Mouse (Mus musculus) intestine, embryonic 14.5 days (tissue): ENCODE measurements around the gene H2-Q10. TPM values are rescaled to one million over a fixed set of nuclear protein-coding genes. Genes with fewer than 3 reads are reported as not detected.
"Not testable (repeated sequence)": the region's sequence is repeated elsewhere in the genome, so short reads cannot be mapped to it uniquely, and the experiment has no call there.

Experiments
- ATAC-seq: fragments of 200-750 bp; cut with Nextera tagmentation; replicated peaks from 2 replicates; pipeline ENCODE4 v1.8.0; 2017; ENCODE audit warnings: low read depth, moderate number of reproducible peaks, moderate TSS enrichment, moderate library complexity; ENCODE audit not compliant: low FRiP score, low TSS enrichment
- DNase-seq: peaks from one replicate; pipeline ENCODE4 v3.0.0-alpha.2; 2018; ENCODE audit warnings: low spot score
- H3K27ac ChIP-seq: fragments of 300-500 bp; sonication (generic); 2 replicates; pipeline ENCODE4 v1.5.1; 2014; ENCODE audit warnings: low read depth, mild to moderate bottlenecking, control low read depth
- H3K27me3 ChIP-seq: fragments of 300-500 bp; sonication (generic); replicated peaks from 2 replicates; pipeline ENCODE4 v1.6.1; 2014; ENCODE audit warnings: low read length, control low read depth; ENCODE audit not compliant: control insufficient read depth, insufficient read depth
- H3K36me3 ChIP-seq: fragments of 300-500 bp; sonication (generic); 2 replicates; pipeline ENCODE4 v1.6.1; 2014; ENCODE audit warnings: low read length, control low read depth; ENCODE audit not compliant: control insufficient read depth, insufficient read depth
- H3K4me1 ChIP-seq: fragments of 300-500 bp; sonication (generic); replicated peaks from 2 replicates; pipeline ENCODE4 v1.6.1; 2014; ENCODE audit warnings: low read length, control low read depth, mixed read lengths; ENCODE audit not compliant: control insufficient read depth, insufficient read depth
- H3K4me2 ChIP-seq: fragments of 300-500 bp; sonication (generic); 2 replicates; pipeline ENCODE4 v1.6.1; 2014; ENCODE audit warnings: low read length
- H3K4me3 ChIP-seq: fragments of 300-500 bp; sonication (generic); 2 replicates; pipeline ENCODE4 v1.5.1; 2014; ENCODE audit warnings: low read depth, low read length, control low read depth, mixed read lengths
- H3K9ac ChIP-seq: fragments of 300-500 bp; sonication (generic); 2 replicates; pipeline ENCODE4 v1.6.1; 2014; ENCODE audit warnings: mild to moderate bottlenecking, low read length
- H3K9me3 ChIP-seq: fragments of 300-500 bp; sonication (generic); 2 replicates; pipeline ENCODE4 v1.6.1; 2016; ENCODE audit warnings: low read length, control low read depth; ENCODE audit not compliant: control insufficient read depth
- WGBS: fragments of 180-500 bp; shearing (Covaris S2); extraction: QIAGEN DNeasy Blood & Tissue Kit; methylation state at CpG from one replicate; pipeline ENCODE4 v1.1.7; 2014; 5-methylcytosine and 5-hydroxymethylcytosine counted together
- polyA plus RNA-seq: library from polyadenylated mRNA; unstranded; fragments of >200 nt; fragmentation: Nextera tagmentation; extraction: Ambion mirVana; gene quantifications from 2 replicates; pipeline ENCODE4 v1.2.1, GENCODE M21; 2014

The H2-Q10 gene
- polyA plus RNA-seq, 1 experiment from 2014 or later, result 10.0 TPM

DNA sequence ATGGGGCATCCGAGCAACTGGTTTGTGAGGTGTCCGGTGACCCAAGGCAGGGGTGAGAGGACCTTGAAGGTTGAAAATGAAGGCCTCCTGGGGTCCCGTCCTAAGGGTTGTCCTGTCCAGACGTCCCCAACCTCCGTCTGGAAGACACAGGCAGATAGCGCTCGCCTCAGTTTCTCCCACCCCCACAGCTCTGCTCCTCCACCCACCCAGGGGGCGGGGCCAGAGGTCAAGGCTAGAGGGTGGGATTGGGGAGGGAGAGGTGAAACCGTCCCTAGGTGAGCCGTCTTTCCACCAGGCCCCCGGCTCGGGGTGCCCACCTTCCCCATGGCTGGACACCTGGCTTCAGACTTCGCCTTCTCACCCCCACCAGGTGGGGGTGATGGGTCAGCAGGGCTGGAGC lies 35.9 kb downstream of the H2-Q10 start, which contains the start of gene Pou5f1:
Gene Pou5f1 (plus strand): TSS at position 243 of the 400 bp plus-strand sequence.
- H3K4me2 ChIP-seq, result no peak within 1 kb of the TSS
- H3K9me3 ChIP-seq, result no peaks in the 10 kb centered on the region
- peaks cover 24% of the 10 kb centered on the region; the same call in 1 of the 2 replicates for H3K27me3 ChIP-seq
- no peak within 1 kb of the TSS for H3K27ac ChIP-seq
- ATAC-seq, result no peak
- DNase-seq, result no peak
- no peak within 1 kb of the TSS for H3K4me3 ChIP-seq
- WGBS, result 53% methylated on average over 13 of the region's 13 CpGs
- H3K36me3 ChIP-seq, result no peaks in the 10 kb centered on the region
- H3K4me1 ChIP-seq, result no peaks in the 10 kb centered on the region; the same call in 1 of the 2 replicates
- no peak within 1 kb of the TSS for H3K9ac ChIP-seq

DNA sequence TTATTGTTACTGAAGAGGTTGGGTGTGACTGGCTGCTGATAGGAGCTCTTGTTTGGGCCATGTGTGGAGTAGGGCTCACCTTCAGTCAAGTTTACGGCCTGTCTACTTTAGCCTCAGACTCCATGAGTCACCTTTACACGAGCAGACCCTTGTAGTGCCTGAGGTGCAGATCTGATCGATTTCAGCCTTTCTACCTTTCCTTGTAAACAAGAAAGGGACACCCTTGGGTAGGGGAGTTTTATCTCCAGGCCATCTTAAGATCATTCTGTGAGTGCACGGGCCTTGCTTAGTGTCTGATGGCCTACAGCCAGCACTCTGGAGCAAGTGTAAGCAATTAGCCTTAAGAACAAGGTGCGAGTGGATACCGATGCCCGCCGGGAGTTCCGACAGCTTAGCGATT lies 37.0 kb downstream of the H2-Q10 start:
- no peaks in the 10 kb centered on the region for H3K9me3 ChIP-seq
- no peak overlapping the region for H3K4me2 ChIP-seq
- 16% methylated on average over 10 of the region's 10 CpGs for WGBS
- peaks cover 24% of the 10 kb centered on the region; the same call in 1 of the 2 replicates for H3K27me3 ChIP-seq
- ATAC-seq (no peak), DNase-seq (no peak)
- H3K36me3 ChIP-seq, result no peaks in the 10 kb centered on the region
- no peaks in the 10 kb centered on the region; the same call in 1 of the 2 replicates for H3K4me1 ChIP-seq
- no peak overlapping the region for H3K27ac ChIP-seq
- H3K9ac ChIP-seq, result no peak overlapping the region
- no peak overlapping the region for H3K4me3 ChIP-seq

DNA sequence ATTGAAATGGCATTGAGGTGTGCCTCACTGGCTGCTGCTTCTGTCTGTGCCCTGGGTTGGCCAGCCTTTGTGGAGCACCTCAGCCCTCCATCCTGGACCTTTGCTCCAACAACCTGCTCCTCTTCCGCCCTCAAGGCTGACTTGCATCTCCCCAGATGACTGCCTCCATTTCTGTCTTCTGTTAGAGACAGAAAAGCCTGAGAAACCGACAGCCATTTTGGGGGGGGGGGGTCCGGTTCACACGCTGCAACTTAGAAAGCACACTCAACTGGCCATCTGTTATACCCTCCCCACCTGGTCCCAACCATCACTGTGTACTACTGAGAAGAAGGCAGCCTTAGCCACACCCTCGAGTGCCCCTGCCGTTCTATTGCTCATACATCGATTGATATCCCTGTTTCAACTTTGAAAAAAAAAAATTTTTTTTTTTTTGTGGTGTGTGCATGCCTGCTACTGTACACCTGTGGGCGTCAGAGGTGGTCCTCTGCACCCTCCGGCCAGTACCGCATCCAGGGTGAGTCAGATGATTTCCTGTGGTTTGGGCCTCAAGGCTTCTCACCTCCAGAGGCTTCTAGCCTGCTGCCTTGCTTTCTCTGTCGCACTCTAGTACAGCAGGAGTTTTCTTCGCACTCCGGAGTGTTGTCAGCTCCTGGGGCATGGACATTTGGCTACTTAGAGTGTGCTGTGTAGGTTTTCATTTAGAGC lies 37.8 kb downstream of the H2-Q10 start:
- ATAC-seq, result no peak
- 28% methylated on average over 13 of the region's 13 CpGs for WGBS
- H3K9ac ChIP-seq, result no peak overlapping the region

DNA sequence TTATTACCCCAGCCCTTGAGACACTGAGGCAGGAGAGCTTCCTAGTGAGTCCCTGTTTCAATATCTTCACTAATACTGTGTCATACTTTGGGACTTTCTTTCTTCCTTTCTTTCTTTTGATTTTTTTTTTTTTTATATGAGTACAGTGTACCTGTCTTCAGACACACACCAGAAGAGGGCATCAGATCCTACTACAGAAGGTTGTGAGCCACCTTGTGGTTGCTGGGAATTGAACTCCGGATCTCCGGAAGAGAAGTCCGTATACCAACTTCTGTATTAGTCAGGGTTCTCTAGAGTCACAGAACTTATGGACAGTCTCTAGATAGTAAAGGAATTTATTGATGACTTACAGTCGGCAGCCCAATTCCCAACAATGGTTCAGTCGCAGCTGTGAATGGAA lies 38.4 kb downstream of the H2-Q10 start:
- H3K27ac ChIP-seq, H3K4me2 ChIP-seq, ATAC-seq, H3K9me3 ChIP-seq, H3K4me1 ChIP-seq, DNase-seq, H3K4me3 ChIP-seq, H3K9ac ChIP-seq: not testable (repeated sequence)
- Histone ChIP-seq H3K36me3 (peaks cover 10% of the 10 kb centered on the region; the same call in 1 of the 2 replicates), H3K27me3 (peaks cover 24% of the 10 kb centered on the region; the same call in 1 of the 2 replicates)
- WGBS, result 45% methylated on average over 5 of the region's 5 CpGs

More for the DNA sequence above, 37.8 kb downstream of the H2-Q10 start:
- Histone ChIP-seq H3K27me3 (peaks cover 24% of the 10 kb centered on the region; the same call in 1 of the 2 replicates), H3K9me3 (no peaks in the 10 kb centered on the region), H3K4me3 (no peak overlapping the region), H3K4me2 (no peak overlapping the region), H3K4me1 (no peaks in the 10 kb centered on the region), H3K27ac (no peak overlapping the region), H3K36me3 (peaks cover 5% of the 10 kb centered on the region; the same call in 1 of the 2 replicates)
- no peak for DNase-seq

DNA sequence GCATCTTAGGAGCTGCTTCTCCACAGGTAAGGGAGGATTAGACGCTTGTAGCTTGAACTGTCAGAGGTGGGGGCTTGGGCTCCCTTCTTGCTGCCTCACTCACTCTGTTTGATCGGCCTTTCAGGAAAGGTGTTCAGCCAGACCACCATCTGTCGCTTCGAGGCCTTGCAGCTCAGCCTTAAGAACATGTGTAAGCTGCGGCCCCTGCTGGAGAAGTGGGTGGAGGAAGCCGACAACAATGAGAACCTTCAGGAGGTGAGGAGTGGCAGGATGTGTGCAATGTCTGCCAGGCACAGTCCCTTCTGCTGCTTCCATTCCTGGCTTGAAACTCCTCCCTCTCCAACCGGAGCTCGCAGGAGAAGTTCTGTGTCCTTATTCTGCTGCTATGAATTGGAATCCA lies 39.4 kb downstream of the H2-Q10 start:
- Histone ChIP-seq H3K27me3 (peaks cover 24% of the 10 kb centered on the region; the same call in 1 of the 2 replicates), H3K4me2 (no peak overlapping the region), H3K9ac (no peak overlapping the region), H3K27ac (no peak overlapping the region), H3K9me3 (no peaks in the 10 kb centered on the region), H3K4me1 (no peaks in the 10 kb centered on the region; the same call in 1 of the 2 replicates), H3K36me3 (peaks cover 10% of the 10 kb centered on the region; the same call in 1 of the 2 replicates), H3K4me3 (no peak overlapping the region)
- DNase-seq (peak; percentile 67), ATAC-seq (no peak)
- WGBS, result 21% methylated on average over 8 of the region's 8 CpGs

DNA sequence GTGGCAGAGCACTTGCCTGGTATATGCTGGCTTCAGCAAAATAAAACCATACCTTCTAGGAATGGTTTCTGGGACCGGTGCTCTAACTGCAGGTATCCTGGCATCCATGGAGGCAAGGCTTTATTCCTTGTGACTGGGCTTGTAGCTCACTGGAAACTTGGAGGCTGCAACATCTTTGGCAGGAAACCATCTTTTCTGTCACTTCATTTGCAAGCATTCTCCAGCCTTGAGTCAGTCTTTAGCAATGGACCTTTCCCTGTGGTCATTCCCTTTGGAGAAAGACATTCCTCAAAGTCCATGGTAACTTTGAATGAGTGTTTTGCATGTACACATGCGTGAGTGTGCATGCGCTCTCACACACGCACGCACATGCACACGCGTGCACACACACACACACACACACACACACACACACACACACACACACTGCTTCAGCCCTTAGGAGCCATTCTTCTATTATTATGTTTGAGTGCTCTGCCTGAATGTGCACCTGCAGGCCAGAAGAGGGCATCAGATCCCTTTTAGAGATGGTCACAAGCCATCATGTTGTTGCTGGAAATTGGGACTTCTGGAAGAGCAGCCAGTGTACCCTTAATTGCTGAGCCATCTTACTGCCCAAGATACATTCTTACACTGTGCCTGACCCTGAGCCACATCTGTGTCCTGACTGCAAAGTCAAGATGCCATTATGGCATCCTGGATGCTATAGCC lies 43.2 kb downstream of the H2-Q10 start:
- 96% methylated on average over 7 of the region's 7 CpGs for WGBS
- no peak overlapping the region for H3K4me3 ChIP-seq
- peaks cover 10% of the 10 kb centered on the region; the same call in 1 of the 2 replicates for H3K36me3 ChIP-seq
- H3K27ac ChIP-seq, result no peak overlapping the region
- no peak overlapping the region for H3K9ac ChIP-seq
- ATAC-seq (no peak), DNase-seq (no peak)
- H3K9me3 ChIP-seq, result no peaks in the 10 kb centered on the region
- no peak overlapping the region for H3K4me2 ChIP-seq
- 0 out of 2 replicates have a peak, but pooled peaks cover under 1% of the 10 kb centered on the region for H3K27me3 ChIP-seq
- peaks cover 18% of the 10 kb centered on the region; the same call in 1 of the 2 replicates for H3K4me1 ChIP-seq

DNA sequence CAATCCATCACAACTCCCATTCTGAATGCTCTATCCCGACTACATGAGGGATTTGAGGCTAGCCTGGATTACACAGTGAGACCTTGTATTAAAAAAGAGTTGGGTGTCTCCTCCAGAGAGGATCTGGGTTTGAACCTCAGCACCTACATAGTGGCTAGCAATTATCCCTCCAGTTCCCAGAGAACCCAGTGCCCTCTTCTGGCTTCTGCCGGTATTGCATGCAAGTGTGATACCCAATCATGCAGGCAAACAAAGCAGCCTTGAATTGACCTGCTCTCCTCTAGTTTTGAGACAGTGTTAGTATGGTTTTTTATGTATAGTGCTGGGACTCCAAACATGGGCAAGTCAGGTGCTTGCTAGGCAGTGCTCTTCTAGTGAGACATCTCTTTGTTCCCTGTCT lies 44.0 kb downstream of the H2-Q10 start:
- Histone ChIP-seq H3K27ac (no peak overlapping the region), H3K4me2 (peak overlapping the region; percentile 70), H3K4me1 (peaks cover 22% of the 10 kb centered on the region; the same call in 1 of the 2 replicates), H3K36me3 (peaks cover 10% of the 10 kb centered on the region; the same call in 1 of the 2 replicates), H3K9me3 (no peaks in the 10 kb centered on the region), H3K27me3 (no peaks in the 10 kb centered on the region), H3K9ac (no peak overlapping the region), H3K4me3 (no peak overlapping the region)
- WGBS, result 18% methylated on average over 2 of the region's 2 CpGs
- DNase-seq (peak; percentile 92), ATAC-seq (no peak)

DNA sequence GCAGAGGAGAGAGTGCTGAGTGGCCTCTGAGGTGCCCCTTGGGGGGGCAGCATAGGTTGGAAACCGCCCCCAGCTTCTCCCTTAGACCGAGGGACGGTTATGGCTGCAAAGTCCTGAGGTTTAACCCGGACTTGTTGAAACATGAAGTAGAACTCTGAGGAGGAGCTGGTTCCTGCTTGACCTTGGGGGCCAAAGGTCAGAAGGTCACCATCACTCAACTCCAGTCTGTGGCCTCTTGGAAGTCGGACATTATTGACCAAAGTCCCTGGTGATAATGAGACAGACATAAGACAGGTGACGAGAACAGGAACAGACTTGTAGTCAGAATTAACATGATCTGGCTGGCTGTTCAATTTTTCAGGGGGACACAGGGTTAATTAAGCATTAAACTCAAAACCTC lies 44.9 kb downstream of the H2-Q10 start:
- Histone ChIP-seq H3K27ac (no peak overlapping the region), H3K36me3 (peaks cover 10% of the 10 kb centered on the region; the same call in 1 of the 2 replicates), H3K9ac (peak overlapping the region; percentile 55), H3K4me1 (peaks cover 22% of the 10 kb centered on the region; the same call in 1 of the 2 replicates), H3K27me3 (no peaks in the 10 kb centered on the region), H3K4me2 (peak overlapping the region; percentile 70), H3K4me3 (peak overlapping the region; percentile 61), H3K9me3 (no peaks in the 10 kb centered on the region)
- no peak for DNase-seq
- 54% methylated on average over 6 of the region's 6 CpGs for WGBS
- no peak for ATAC-seq
